Mouse (Mus musculus): ENCODE data around the gene Ninl.

- TF ChIP-seq CTCF (IDR thresholded peaks at IDR 0.05; ENCODE audit: low read depth): no peak
- peak; percentile 92 for TF ChIP-seq EP300 (IDR thresholded peaks at IDR 0.05; ENCODE audit: low read depth)
Observed at GRCm38 (mm10) chr2:151011273-151011672, 27.9 kb downstream of the Ninl start.

Measured in liver, postnatal 0 days (tissue).